Mouse (Mus musculus) brain, embryonic 18.5 days (tissue): ENCODE data around the gene Ift88.
"Not testable (repeated sequence)": the region's sequence is repeated elsewhere in the genome, so short reads cannot be mapped to it uniquely, and the experiment has no call there.

ENCODE experiments used
- DNase-seq: peaks from one replicate; pipeline ENCODE4 v3.0.0-alpha.2; 2012; ENCODE audit warnings: low read depth, low spot score

The Ift88 gene

DNA sequence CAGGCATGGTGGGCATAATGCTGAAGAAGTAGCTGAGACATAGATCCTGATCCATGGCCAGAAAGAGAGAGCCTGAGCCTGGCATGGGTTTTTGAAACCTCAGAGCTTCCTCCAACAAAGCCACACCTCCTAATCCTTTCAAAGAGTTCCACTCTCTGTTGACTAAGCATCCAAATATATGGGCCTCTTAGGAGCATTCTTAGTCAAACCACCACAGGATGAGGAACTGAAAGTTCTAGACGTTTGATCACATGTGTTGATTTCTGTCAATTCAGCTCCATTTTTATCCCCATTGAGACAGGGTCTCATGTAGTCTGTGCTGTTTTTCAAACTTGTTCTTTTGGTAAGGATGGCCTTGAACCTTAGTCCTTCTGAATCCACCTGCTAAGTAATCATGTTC lies 28.7 kb downstream of the Ift88 start:
- no peak for DNase-seq

DNA sequence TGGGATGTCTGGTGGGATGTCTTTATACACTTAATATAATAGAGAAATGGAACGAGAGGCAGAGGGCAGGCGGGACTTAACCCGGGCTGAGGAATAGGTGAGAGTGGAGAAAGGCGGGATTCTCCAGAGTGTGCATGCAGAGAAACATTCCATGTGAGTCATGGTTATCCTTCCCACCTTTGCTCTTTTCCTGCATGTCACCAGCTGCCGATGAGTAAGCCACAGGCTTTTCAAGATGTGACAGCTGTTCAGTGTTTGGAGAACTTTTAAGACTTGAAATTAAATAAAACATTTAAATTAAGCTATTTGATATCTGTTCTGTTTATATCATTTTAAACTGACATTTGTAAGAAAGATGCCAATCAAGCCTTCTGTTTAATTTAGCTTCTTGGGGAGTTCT lies 36.0 kb downstream of the Ift88 start:
- DNase-seq: no peak

DNA sequence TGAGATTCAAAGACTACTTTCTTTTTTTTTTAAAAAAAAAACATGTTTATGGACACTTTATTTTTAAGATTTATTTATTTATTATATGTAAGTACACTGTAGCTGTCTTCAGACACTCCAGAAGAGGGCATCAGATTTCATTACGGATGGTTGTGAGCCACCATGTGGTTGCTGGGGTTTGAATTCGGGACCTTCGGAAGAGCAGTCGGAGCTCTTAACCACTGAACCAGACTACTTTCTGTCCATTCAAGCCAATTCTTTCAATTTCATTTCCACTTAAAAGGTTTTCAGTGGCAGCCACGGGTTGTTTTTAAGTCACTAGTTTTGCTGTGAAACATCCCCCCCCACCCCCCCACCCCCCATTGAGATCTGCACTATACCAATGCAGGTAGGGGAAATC lies 36.5 kb downstream of the Ift88 start:
- not testable (repeated sequence) for DNase-seq

DNA sequence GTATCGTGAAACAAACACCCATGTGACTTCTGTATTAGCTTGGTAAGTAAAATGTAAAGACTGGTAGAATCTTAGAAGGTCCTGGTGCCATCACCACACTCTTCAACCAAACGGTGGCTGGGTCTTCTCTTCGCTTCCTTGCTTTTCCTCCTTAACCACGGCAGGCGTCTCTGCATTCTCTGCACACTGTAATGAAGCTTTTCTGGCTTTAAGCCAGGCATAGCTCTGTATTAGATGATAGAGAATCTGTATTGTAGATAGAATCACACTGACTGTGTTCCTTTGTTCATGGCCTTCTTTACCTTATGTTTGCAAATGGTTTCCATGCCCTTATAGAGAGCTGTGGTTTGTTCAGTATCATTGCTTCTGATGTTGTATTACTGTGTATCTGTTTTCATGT lies 39.0 kb downstream of the Ift88 start:
- DNase-seq: no peak

DNA sequence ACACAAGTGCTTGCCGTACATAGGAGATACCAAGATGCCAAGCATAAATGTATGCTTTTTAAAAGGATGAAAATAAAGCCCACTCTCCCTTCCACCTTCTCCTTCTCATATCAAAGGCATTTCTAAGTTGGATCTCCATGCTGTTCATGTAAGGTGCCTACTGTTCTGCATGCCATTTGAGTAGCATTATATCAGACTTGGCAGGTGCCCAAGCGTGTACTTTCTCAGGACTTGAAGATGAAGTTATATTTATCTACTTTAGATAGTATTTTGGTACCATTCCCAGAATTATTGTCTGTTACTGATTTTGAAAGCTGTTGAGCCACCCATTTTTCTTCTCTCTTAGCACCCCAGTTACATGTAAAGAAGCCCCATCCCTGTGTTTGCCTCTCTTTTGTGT lies 51.2 kb downstream of the Ift88 start:
- no peak for DNase-seq

DNA sequence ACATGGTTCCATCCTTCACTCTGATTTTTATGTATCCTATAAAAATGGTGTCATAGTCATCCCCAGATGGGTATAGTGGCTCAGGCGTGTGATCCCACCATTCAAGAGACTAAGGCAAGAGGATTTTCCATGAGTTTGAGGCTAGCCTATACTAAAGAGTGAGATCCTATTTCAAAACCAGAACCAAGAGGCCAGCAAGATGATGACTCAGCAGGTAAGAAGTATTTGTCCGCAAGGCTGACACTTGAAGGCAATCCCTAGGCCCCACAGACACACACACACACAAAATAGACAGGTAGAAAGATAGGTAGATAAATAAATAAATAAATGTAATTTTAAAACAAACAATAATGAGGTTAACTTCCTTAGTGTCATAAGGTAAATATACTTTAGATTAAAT lies 58.4 kb downstream of the Ift88 start:
- no peak for DNase-seq

DNA sequence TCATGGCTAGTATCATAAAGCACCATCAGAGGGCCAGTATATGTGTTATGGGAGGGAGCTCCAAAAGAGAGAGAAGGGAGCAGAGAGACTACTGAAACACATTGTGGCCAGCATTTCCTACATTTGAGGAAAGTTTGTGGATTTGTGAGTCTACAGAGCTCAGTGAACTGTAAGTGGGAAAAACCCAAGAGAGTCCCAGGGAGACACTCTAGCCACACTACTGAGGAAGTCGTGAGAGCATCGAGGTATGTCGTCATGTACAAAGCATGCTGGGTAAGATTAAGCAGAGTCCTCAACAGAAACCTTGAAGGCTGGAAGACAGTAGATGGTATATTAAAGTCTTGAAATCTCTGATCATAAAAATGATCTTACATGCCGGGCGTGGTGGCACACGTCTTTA lies 60.3 kb downstream of the Ift88 start:
- DNase-seq: no peak

DNA sequence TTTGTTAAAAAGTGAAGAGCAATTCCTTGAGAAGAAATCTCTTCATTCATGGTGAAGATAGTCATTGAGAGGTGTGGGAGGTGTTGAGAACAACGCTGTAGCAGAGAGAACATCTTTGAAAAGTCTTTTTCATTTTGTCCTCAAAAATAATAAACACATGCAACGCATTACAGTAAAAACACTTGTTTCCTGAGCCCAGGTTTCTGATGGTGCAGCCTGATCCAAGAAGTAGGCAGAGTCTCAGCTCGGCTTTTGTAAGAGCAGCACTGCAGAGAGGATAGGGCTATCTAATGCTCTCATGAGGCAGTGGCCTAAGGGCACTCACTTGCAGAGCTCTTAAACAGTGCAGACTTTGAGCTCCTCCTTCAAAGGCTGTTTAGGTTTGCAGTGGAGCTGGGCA lies 65.8 kb downstream of the Ift88 start:
- DNase-seq: no peak

DNA sequence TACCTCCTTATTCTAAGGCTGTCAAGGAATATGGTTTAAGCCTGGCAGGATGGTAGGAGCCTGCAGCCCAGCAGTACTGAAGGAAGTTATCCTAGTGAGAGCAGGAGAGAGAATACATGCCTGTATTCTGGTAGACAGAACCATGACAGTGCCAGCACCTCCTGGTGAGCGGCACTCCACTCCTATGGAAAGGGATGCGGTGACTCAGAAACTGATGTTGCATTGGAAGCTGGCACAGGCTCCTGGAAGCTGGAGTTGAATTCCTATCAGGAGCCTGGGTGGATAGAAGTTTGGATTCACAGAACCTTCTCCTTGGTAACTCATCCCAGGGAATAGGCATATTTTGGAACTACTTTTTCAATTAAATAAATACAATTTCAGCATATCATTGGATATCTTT lies 70.0 kb downstream of the Ift88 start:
- no peak for DNase-seq

DNA sequence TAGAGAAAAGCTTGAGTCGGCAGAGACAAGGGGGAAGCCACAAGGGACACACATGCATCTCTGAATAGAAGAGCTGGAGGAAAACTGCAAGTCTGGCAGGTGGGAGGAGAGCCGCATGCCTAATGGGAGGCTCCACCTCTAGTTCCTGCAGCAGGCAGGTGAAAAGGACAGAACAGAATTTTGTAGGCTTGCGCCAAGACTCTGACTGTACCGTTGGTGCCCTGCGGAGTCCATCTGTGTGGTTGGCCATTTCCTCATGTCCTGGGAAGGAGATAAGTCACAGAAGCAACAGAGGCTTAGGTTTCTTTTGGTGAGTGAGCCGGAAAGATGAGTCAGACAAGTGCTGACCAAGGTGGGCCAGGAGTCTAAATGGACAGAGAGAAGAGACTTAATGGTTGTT lies 79.9 kb downstream of the Ift88 start:
- no peak for DNase-seq

DNA sequence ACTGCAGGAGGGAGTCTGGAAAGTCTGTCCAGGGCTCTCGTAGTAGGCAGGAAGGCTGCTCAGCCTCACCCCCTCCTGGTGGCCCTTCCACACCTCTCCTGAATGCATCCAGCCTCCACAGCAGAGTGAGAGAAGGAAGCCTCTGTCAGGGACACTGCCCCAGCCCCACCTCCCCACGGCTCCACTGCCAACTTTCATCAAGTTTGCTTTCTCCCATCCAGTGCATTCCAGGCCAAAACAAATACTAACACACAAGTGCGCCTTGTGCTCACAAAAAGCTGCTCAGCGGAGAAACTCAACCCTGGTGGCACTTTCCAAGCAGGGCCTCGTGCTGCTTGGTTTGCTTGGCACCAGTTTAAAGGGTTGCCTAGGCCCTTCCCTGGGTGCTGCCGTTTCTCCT lies 85.7 kb downstream of the Ift88 start:
- no peak for DNase-seq

DNA sequence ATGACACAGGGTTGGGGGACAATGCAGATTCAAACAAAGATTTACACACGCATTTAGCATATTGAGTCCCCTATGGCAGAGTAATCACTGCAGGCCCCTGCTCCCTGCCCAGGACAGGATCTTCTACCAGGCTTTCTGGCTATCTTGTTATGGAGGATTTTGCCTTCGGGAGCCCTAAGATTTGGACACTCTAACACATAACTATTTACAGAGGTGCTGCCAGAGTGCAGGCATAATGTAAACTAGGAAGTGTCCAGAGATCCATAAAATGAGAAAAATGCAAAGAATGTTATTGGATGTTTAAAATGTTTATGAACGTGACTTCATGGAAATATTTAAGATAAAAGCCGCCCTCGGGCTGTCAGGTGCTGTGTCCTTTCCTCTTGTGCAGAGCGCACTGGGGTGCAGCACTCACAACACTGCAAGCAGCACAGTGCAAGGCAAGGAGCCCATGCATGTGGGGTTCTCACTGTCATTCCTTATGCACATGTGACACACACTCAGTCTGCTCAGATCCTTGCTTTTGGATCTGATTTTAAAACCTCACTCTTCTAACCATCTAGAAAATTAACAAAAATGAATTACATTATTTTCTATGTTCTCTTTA lies 91.4 kb downstream of the Ift88 start:
- no peak for DNase-seq

DNA sequence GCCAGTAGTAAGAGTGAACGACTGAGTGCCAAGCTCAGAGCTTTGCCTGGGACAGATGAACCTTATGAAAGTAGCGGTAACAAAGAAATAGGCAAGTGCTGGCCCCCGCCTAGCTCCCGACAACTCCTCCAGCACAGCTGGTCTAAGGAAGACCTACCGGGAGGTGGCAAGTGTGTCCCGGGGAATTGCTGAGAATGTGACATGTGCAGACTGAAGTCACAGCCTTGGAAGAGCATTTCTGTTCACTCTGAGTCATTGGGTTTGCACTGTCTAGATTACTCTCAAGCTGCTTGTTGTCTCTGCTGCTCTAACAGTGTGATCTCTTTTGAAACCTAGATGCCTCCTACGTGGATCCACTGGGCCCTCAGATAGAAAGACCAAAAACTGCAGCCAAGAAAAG lies 93.1 kb downstream of the Ift88 start:
- DNase-seq: no peak

DNA sequence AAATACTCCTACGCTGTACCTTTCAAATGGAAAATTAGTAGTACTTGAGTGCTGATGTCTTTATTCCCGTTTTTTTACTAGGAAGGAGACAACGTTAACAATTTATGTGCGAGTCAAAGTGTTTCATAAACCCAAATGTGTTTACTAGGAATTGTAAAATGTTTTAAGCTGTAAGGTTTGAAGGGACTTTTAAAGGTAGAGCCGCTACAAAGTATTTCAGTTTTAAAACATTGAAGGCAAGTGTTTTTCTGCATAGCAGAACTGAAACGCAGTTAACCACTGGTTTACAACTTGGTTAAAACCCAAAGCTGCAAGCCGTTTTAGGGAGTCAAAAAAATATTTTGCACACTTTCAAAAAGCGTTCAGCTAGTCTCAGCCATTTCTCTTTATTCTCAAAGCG lies 99.9 kb downstream of the Ift88 start:
- no peak for DNase-seq

DNA sequence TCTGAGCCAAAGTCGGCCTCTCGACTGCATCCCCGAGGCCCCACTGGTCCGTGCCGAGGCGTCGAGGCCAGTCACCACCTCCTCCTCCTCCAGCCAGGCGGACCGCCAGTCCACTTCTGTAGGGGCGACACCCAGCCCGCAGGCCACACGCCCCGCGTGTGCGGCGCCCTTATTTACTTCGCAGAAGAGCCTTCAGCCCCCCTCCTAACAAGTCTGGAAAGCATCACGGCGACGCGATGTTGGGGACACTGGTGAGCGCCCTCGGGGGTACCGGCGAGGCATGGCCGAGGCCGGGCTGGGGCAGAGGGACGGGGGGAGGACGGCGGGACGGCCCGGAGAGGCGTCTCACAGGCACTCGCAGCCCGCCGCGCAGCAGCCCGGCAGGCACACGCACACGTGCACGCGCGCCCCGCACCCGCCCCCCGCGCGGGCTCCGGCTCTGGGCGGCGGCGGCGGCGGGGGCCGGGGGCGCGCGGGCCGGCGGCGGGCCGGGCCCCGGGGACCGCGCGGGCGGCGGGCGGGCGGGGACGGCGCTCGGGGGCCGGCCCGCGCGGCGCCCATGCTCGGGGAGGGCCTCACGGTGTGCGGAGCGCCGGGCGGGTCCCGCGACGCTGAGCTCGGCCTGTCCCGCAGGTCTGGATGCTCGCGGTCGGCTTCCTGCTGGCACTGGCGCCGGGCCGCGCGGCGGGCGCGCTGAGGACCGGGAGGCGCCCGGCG lies 101.0 kb downstream of the Ift88 start, which contains the start of gene Il17d:
TSS of gene Il17d (plus strand) at position 107 of the 717 bp plus-strand sequence.
- no peak for DNase-seq

DNA sequence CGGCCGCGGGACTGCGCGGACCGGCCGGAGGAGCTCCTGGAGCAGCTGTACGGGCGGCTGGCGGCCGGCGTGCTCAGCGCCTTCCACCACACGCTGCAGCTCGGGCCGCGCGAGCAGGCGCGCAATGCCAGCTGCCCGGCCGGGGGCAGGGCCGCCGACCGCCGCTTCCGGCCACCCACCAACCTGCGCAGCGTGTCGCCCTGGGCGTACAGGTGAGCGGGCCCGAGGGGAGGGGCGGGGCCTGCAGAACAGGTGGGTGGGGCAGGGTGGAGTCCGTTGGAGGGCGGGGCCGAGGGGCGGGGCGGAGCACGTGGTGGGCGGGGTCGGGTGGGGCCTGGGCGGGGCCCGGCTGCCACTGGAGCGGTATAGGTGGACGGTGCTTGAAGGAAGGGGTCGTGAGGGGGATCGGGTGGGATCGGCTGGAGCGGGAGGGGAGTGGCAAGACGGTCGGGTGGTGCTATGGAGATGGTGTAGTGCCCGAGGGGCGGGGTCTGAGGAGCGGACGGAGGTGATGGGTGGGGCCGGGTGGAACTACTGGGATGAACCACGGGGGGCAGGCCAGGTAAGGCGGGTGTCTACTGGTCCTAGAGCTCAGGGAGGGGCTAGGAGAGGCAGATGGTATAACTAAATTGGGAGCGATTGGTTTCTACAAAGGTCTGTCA lies 101.7 kb downstream of the Ift88 start:
- DNase-seq: no peak

DNA sequence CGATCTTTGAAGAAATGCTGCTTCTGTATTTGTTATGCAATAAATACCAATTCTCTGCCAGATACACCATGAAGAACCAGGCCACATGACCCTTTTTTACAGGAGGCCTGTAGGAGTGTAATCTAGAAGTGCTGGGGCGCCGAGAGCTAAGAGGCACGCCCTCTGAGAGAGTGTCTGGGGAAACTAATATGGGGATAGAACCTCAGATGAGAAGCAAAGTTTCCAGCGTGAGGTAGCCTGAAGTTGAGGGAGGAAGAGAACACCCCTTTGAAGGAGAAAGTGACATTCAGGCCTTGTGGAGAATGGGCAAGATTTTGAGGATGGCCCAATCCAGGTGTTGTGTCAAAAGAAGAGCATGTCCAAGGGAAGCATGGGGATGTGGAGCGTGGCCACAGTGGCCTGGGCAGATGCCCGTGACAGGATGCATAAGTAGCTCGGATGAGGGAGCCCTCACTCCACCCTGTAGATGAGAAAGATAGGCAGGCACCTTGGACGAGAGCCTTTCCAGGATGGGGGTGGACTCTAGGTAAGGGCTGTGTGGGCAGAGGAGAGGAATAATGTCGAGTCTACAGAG lies 102.3 kb downstream of the Ift88 start:
- no peak for DNase-seq

DNA sequence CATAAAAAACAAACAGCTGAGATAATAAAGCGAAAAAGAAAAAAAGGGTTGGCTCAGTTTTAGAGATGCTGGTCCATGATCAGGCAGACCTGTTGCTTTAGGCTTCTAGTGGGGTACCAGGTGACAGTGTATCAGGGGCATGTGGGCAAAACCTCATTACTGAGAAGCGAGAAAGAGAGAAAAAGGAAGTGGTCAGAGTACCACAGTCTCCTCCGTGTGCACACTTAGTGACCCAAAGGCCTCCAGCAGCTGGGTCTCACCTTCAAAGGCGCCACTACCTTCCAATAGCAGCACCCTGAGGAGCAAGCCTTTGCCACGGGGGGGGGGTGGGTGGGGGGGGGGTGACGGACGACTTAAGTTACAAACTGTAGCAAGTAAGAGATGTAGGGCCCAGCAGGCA lies 103.3 kb downstream of the Ift88 start:
- no peak for DNase-seq

DNA sequence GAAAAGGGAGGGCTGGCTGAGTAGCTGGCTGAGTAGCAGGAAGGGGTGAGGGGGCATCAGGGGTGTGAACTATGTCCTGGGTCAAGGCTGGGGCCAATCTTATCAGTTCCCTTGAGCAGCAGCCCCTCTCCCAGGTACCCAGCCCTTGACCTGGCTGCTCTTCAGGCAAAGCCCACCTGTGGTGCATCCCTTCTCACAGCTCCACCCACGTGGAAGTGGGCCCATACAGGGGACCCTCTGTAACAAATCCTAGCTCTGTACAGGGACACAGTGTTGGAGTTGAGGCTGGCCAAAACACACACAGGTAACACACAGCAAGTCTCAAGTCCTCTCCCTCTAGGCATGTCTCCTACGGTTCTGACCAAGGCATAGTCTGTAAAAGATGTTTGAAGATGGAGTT lies 103.7 kb downstream of the Ift88 start:
- no peak for DNase-seq

DNA sequence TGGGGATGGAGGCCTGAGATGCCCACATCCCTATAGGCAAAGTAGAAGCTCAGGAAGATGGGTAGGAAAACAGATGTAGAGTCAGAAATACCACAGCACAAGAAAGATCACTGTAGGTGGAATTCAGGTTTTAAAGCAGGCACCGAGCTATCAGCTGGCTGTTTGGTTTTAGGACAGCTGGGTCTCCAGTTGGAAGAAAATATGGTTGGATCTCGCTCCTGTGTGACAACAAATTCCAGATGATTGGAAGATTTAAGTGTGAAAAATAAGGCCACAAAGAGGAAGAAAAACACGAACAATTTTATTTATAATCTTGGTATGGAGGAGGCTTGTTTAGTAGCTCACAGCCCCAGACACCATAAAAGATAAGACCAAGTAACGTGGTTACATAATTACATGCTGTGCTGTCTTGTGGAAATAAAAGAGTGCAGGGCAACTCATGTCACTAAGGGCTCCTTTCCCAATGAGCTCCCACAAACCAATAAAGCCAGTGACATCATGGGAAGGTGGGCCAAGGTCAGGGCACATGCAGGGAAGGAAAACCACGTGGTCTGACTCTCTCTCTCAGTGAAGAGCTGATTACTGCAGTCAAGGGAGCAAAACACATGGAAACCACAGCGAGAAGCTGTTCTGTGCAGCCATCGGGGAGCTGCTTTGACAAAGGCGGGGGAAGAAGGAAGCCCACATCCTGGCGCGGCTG lies 105.4 kb downstream of the Ift88 start:
- no peak for DNase-seq

DNA sequence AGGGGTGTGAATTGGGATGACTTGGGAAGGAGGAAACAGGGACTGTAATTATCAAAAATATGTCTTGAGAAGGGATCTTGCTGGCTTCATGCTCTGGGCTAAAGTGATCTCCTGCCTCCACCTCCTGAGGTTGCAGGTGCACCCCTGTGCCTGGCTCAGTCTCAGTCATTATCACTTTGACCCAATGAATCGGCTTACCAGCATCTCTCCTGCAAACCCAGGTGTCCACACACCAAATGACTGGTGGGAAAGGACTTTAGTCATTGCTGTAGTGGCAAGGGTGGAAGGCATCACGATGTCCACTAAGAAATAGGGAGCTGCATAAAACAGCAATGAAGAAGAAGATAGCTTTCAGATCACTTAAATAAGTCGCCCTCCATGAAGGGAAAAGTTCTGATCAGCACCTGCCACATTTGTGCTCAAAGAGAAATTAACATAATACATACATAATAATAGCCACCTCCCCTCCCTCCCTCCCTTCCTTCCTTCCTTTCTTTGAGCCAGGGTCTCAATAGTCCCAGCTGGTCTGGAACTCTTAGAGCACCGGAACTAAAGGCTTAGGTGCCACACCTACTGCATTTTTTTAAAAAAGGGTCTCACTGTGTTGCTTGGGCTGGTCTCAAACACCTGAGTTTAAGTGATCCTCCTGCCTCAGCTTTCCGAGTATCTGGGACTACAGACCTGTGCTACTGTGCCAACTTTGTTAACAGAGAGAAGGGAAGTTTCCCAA lies 106.1 kb downstream of the Ift88 start:
- DNase-seq: no peak

DNA sequence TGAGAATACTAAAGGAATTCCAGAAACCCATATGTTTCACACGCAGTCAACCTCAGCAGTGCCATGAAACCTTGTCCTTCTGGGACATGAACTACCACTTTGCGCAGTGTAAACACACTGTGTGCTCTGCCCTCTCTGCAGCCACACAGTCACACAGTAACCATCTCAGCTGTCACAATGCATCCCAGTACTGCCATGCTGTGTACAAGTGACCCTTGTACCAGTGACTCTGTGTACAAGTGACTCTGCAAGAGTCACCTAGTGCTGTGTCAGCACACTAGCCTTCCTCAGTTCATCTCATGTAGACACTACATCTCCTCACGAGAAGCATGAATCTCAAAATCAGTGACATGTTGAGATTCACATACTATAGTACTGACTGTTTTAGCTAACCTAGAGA lies 108.7 kb downstream of the Ift88 start:
- no peak for DNase-seq
